ENCODE assay signal across 7 mouse cellular contexts in the genomic region with DNA sequence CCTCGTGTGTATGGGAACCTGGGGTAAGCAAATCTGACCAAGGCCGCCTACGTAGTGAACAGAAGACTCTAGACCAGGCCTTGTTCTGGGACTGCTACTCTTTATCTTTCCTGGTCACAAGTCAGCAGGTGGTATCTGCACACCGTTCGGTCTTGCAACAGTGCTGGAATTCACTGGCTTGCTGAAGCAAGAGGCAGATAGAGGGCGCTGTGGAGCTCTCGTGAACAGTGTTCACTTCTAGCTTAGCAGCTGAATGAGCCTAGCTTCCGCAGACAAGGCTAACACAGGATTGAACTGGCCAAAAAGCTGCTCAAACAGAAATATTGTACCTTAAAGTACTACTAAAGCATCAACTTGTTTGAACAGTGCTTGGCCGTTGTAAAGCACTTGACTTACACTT.
A peak's percentile ranks its signal among the peaks of the same experiment; 100 is the strongest.
DNase-seq lines count a peak whose midpoint lies in the region; ATAC-seq and TF ChIP-seq lines count a peak whose summit lies in the region.

No protein-coding gene starts in this region.

- no peak overlapping the region for H3K4me3 ChIP-seq in gastrocnemius, adult 2 months
- no peak overlapping the region for H3K4me3 ChIP-seq in intestine, embryonic 16.5 days (ENCODE audit: low read length)
- H3K4me3 ChIP-seq in midbrain, embryonic 12.5 days, result no peak overlapping the region

- no peak overlapping the region for H3K9ac ChIP-seq in intestine, embryonic 16.5 days (ENCODE audit: low read depth, low read length)
- H3K9ac ChIP-seq in midbrain, embryonic 12.5 days (replicated peaks), result no peak overlapping the region

- WGBS in intestine, embryonic 16.5 days, result 33% methylated on average over 9 of the region's 9 CpGs
- 22% methylated on average over 9 of the region's 9 CpGs for WGBS in midbrain, embryonic 12.5 days

- no peaks in the 10 kb centered on the region for H3K27me3 ChIP-seq in intestine, embryonic 16.5 days (replicated peaks; ENCODE audit: control insufficient read depth, insufficient read depth, low read length)
- H3K27me3 ChIP-seq in midbrain, embryonic 12.5 days, result peaks cover 31% of the 10 kb centered on the region

- H3K36me3 ChIP-seq in intestine, embryonic 16.5 days (ENCODE audit: control insufficient read depth, insufficient read depth, low read length), result no peaks in the 10 kb centered on the region
- no peaks in the 10 kb centered on the region for H3K36me3 ChIP-seq in midbrain, embryonic 12.5 days

- TF ChIP-seq CTCF in gastrocnemius, adult 2 months (IDR thresholded peaks at IDR 0.05), result peak; percentile 91

- intact Hi-C loops in gastrocnemius, adult 2 months (cut with DNase I), result loop anchor here (1.0 to 5.0 kb wide), 4 partner anchors 197 to 587 kb away; partner anchors contain the start of gene Tcf7l2
- intact Hi-C loops in left cerebral cortex, postnatal 4 days (cut with DNase I), result no loop called here

- H3K4me1 ChIP-seq in intestine, embryonic 16.5 days (ENCODE audit: control insufficient read depth, insufficient read depth, low read length), result peaks cover 14% of the 10 kb centered on the region
- H3K4me1 ChIP-seq in midbrain, embryonic 12.5 days, result peaks cover 10% of the 10 kb centered on the region

- H3K4me2 ChIP-seq in intestine, embryonic 16.5 days (ENCODE audit: low read depth, low read length), result no peak overlapping the region
- no peak overlapping the region for H3K4me2 ChIP-seq in midbrain, embryonic 12.5 days (replicated peaks)

- ATAC-seq in intestine, embryonic 16.5 days, result peak; percentile 81
- ATAC-seq in midbrain, embryonic 12.5 days (ENCODE audit: low FRiP score, low read depth), result peak; percentile 44; the same call in 1 of the 2 replicates

- H3K9me3 ChIP-seq in intestine, embryonic 16.5 days (ENCODE audit: control insufficient read depth, low read length), result no peaks in the 10 kb centered on the region
- no peaks in the 10 kb centered on the region for H3K9me3 ChIP-seq in midbrain, embryonic 12.5 days

- no peak overlapping the region for H3K27ac ChIP-seq in gastrocnemius, adult 2 months
- no peak overlapping the region for H3K27ac ChIP-seq in intestine, embryonic 16.5 days (ENCODE audit: low read length)
- no peak overlapping the region for H3K27ac ChIP-seq in midbrain, embryonic 12.5 days (replicated peaks)

- DNase-seq in adrenal gland, adult (ENCODE audit: inconsistent age in 2 of 2, low spot score in 1 of 2), result peak; percentile 80 to 92
- peak; percentile 91 to 95 for DNase-seq in cerebellum, postnatal 10 days
- DNase-seq in gastrocnemius, adult 2 months, result peak; percentile 88
- peak; percentile 86 for DNase-seq in left cerebral cortex, postnatal 4 days
- DNase-seq in spleen, postnatal 10 days (ENCODE audit: low spot score in 2 of 2), result peak; percentile 57 to 90
